Mouse (Mus musculus) ovary, postnatal 10 days (tissue): ENCODE results near the gene Zbtb2.

Source experiments
- DNase-seq: peaks from one replicate; pipeline ENCODE4 v3.0.0; 2022; ENCODE audit warnings: low spot score

Zbtb2 gene

GRCm38 (mm10) chr10:4384244-4384643 is 3.7 kb downstream of the Zbtb2 start:
- no peak for DNase-seq

GRCm38 (mm10) chr10:4380748-4381147 is 7.2 kb downstream of the Zbtb2 start:
- DNase-seq = no peak

- DNase-seq = no peak
Observed at GRCm38 (mm10) chr10:4376931-4377330, 11.0 kb downstream of the Zbtb2 start.

DNA sequence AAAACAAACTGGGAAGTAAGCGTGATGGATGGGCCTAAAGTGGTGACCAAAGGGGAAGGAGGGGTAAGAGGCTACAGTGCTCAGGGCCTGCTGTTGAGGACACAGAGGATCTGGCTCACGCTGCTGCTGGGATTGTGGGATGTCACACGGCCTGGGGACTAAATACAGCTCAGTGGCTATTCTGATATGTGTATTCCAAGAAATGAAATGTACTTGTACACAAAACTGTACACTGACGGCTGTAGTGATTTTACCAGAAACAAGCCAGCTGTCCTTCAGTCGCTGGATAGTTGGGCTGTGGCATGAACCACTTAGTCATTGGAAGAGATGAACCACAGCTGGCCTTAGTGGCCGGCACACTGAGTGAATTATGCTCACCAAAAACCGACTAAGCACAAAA is 11.4 kb downstream of the Zbtb2 start:
- DNase-seq = no peak

DNA sequence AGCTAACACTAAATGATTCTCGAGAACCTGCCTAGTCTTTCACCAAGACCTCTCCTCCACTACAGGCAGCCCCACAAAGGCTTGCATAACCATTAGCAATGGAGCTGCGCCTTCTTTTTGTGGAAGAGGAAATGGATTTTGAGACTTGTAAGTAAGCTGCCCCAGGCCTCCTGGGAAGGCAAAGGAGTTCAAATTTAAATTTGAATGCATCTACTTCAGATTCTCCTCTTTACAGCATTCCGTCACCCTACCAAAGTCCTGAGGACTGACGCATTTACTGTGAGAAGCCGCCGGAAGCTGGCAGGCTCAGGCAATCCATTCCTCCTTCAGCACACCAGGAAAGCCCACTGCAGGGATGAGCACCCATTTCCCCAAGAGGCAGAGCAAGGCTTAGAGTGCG is 12.6 kb downstream of the Zbtb2 start:
- no peak for DNase-seq

DNA sequence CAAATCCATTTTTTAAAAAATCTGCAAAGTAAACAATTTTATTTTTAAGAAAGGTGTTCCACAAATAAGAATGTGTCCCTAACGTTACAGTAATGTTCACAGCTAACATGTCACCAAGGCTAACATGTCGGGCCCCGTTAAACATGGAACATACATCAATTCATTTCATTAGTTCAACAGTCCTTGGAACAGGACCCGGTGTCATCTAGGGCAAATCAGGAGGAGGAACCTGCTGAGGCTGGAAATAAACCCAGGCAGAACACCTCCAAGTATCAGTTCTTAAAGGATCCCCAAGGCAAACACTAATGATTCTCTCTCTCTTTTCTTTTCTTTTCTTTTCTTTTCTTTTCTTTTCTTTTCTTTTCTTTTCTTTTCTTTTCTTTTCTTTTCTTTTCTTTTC is 13.2 kb downstream of the Zbtb2 start:
- no peak for DNase-seq

DNA sequence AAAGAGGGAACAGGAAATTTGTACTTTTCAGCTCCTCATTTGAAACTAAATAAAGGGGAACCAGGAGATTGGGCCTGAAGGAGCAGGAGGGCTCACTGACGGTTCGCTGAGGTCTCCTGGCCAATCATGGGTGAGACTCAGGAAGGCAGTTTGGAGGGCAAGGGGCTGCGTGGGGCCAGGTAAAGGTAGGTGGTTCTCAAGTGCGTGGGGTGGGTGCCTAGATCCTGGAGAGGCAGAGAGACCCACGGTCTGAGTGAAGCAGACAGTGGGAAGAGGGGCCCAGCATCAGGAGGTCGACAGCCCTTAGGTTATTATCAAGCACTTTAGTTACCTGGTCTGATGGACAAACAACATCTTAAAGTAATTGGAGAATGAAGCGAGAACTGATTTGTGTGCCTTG is 13.7 kb downstream of the Zbtb2 start:
- no peak for DNase-seq

GRCm38 (mm10) chr10:4373558-4373957 is 14.3 kb downstream of the Zbtb2 start:
- no peak for DNase-seq

DNA sequence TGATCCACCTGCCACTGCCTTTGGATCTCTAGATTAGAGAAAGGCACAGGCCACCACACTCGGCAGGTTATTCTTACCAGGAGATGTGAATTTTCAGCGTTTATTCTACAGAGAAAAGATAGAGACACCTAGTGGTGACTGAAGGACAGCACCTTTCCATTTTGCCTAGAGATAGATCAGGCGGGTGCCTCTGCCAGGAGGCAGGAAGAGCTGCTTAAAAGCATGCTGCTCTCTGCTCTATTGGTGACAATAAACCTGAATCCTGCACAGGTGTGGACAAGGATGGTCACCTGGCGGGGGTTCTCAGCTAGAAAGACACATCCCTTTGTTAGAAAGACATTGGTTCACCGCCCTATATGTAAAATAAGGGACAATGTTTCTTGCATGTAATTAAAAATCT is 15.9 kb downstream of the Zbtb2 start:
- DNase-seq = no peak

- DNase-seq = no peak
Observed at GRCm38 (mm10) chr10:4370105-4370504, 17.8 kb downstream of the Zbtb2 start.

GRCm38 (mm10) chr10:4364618-4365017 is 23.3 kb downstream of the Zbtb2 start:
- DNase-seq = no peak

DNA sequence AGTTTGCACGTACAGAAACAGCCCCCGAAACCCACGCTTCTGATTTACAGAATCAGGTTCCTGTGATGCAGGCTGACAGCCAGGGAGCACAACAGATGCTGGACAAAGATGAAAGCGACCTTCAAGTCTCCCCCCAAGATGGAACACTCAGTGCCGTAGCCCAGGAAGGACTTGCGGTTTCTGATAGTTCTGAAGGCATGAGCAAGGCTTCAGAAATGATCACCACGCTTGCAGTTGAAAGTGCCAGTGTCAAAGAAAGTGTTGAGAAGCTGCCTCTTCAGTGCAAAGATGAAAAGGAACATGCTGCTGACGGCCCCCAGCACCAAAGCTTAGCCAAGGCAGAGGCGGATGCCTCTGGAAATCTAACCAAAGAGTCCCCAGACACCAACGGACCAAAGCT is 30.5 kb downstream of the Zbtb2 start:
- no peak for DNase-seq

DNA sequence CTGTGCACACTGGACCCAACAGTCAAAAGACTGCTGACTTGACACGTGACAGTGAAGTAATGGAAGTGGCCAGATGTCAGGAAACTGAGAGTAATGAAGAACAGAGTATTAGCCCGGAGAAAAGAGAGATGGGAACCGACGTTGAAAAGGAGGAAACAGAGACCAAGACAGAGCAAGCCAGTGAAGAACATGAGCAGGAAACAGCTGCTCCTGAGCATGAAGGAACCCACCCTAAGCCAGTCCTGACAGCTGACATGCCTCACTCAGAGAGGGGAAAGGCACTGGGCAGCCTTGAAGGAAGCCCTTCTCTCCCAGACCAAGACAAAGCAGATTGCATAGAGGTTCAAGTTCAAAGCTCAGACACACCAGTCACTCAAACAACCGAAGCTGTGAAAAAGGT is 31.3 kb downstream of the Zbtb2 start:
- no peak for DNase-seq

DNA sequence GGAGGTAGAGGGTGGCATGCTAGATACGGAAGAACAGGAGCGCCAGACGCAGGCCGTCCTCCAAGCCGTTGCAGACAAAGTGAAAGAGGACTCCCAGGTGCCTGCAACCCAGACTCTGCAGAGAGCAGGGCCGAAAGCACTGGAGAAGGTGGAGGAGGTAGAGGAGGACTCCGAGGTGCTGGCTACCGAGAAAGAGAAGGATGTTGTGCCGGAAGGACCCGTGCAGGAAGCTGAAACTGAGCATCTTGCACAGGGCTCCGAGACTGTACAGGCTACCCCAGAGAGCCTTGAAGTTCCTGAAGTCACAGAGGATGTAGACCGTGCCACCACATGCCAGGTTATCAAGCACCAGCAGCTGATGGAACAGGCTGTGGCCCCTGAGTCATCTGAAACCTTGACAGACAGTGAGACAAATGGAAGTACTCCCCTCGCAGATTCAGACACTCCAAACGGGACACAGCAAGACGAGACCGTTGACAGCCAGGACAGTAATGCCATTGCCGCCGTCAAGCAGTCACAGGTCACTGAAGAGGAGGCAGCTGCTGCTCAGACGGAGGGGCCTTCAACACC is 31.9 kb downstream of the Zbtb2 start:
- no peak for DNase-seq

DNA sequence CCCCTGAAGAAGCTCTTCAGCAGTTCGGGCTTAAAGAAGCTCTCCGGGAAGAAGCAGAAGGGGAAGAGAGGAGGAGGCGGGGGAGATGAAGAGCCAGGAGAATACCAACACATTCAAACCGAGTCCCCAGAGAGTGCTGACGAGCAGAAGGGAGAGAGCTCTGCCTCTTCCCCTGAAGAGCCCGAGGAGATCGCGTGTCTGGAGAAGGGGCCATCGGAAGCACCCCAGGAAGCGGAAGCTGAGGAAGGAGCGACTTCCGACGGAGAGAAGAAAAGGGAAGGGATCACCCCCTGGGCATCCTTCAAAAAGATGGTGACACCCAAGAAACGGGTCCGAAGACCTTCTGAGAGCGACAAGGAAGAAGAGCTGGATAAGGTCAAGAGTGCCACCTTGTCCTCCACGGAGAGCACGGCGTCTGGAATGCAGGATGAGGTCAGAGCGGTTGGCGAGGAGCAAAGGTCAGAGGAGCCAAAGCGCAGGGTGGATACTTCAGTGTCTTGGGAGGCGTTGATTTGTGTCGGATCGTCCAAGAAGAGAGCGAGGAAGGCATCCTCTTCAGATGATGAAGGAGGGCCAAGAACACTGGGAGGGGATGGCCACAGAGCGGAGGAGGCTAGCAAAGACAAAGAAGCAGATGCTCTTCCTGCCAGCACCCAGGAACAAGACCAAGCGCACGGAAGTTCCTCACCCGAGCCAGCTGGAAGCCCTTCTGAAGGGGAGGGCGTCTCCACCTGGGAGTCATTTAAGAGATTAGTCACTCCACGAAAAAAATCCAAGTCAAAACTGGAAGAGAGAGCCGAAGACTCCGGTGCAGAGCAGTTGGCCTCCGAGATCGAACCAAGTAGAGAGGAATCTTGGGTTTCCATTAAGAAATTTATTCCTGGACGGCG is 33.3 kb downstream of the Zbtb2 start:
- no peak for DNase-seq

GRCm38 (mm10) chr10:4347591-4347990 is 40.3 kb downstream of the Zbtb2 start:
- no peak for DNase-seq

DNA sequence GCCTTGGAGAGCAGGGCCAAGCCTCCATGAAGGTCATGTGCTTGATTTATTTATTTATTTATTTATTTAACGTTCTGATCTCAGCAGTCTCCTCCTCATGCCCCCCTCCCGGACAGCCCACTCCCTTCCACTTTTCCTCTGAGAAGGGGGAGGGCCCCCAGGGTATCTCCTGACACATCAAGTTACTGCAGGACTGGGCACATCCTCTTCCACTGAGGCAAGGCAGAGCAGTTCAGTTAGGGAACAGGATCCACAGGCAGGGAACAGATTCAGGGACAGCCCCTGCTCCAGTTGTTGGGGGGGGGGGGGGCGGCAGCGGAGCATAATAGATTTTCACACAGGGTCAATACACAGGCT is 40.8 kb downstream of the Zbtb2 start:
- no peak for DNase-seq

- peak; percentile 93 for DNase-seq
Observed at GRCm38 (mm10) chr10:4346489-4347135, 41.3 kb downstream of the Zbtb2 start.

DNA sequence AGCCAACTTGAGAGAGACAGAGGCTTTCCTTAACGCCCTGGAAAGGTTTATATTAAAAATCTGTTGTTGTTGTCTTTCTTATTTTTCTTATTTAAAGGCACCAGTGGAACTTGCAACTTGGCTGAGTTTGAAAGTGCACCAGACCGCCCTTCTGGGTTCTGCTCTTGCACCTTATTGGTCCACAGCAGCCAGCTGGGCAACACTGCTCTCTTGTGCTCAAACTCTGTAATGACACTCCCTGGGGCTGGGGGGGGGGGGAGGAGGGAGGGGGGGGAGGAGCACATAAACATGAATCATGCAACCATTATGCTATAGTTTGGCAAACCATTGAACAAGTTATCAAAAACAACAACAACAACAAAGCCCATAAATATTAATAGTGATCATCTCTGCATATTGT is 46.5 kb downstream of the Zbtb2 start:
- DNase-seq = no peak

DNA sequence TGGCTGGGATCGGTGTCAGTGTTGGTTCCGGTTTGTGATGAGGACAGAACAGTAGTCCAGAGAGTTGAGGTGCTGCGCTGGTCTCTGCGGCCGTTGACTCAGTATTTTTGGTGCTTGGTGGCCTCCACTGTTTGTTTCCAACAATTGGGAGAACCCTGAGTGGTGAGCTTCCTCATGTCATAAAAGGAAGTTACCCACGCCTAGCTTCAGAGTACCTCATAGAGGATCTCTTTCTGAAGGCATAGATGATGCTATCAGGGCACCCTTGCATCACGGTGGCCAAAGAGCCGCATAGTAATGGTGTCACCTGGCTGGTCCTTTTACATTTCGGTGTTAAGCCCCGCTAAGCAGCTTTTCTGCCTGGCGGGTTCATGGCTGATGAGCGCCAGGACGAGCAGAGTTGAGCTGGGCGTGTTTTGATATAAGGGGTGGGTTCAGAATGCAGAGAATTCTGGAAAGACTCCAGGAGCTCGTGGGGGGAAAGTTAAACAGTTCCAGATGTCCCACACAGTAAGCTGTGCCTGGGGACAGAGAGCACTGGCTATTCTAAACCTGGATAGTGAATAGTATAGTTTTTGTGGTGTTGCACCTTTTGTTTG is 48.9 kb downstream of the Zbtb2 start:
- DNase-seq = peak; percentile 20

DNA sequence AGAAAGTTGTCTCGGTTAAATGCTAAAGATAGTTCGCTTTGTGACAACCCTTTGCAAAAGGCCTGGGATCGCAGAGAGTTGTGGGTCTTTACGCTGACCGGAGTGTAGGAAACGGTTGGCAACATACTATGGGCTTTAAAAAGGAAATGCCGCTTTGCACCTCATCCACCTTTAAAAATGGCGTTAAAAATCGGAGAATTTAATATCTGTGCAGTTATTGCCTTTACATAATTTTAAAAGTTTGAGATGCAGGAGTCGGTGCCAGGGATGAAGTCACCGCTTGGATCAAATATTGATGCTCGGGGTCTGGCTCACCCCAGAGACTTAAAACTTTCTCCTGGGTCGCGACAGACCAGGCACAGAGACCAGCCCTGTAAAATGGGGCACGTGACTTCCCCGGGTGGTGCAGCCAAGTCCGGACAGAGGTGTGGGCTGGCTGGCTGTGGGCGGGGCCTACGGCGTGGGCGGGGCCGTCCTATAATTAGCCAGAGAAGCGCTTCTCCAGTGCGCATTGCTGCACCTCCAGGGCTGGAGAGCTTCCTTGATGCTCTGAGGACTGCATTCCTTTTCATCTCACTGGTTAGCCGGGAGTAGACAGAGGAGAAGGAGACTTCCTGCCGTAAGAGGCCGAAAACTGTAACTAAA is 53.7 kb downstream of the Zbtb2 start:
- DNase-seq = peak; percentile 63

DNA sequence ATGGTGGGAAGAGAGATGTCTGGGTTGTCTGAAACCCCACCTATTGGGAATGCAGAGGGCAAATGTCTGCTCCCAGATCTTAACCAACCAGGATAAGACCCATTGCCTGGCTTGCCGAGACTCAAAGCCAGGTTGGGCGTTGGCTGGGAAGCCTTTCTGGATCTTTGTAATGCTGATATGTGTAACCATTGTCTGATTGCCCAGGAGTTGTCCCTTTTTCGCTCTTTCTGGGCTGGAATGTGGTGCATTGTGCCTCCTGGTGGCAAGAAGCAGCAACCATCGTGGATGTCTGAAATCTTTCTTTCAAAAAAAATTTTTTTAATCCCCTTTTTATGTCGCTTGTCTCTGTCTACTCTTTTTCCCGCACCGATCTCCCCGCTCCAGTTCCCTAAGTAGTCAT is 54.6 kb downstream of the Zbtb2 start:
- DNase-seq = no peak
